Mouse (Mus musculus) forebrain, embryonic 10.5 days (tissue): ENCODE measurements around the gene Agpat3. TPM values are rescaled to one million over a fixed set of nuclear protein-coding genes. Genes with fewer than 3 reads are reported as not detected.

Experiments used
- DNase-seq: peaks from one replicate; pipeline ENCODE4 v3.0.0-alpha.2; 2017; ENCODE audit warnings: low spot score; ENCODE audit errors: extremely low spot score
- H3K27ac ChIP-seq: fragments of 300-500 bp; sonication (generic); 2 replicates; pipeline ENCODE4 v1.5.1; 2016; ENCODE audit warnings: mild to moderate bottlenecking
- H3K27me3 ChIP-seq: fragments of 300-500 bp; sonication (generic); 2 replicates; pipeline ENCODE4 v1.6.1; 2016; ENCODE audit warnings: mild to moderate bottlenecking; ENCODE audit not compliant: poor library complexity, severe bottlenecking
- H3K36me3 ChIP-seq: fragments of 300-500 bp; sonication (generic); replicated peaks from 2 replicates; pipeline ENCODE4 v1.6.1; 2016; ENCODE audit warnings: mild to moderate bottlenecking, moderate library complexity
- H3K4me1 ChIP-seq: fragments of 300-500 bp; sonication (generic); 2 replicates; pipeline ENCODE4 v1.6.1; 2016
- H3K4me3 ChIP-seq: fragments of 300-500 bp; sonication (generic); 2 replicates; pipeline ENCODE4 v1.5.1; 2016; ENCODE audit warnings: mild to moderate bottlenecking, moderate library complexity
- H3K9me3 ChIP-seq: fragments of 300-500 bp; sonication (generic); 2 replicates; pipeline ENCODE4 v1.6.1; 2016; ENCODE audit warnings: mild to moderate bottlenecking, moderate library complexity
- WGBS: fragments of 180-500 bp; shearing (Covaris S2); methylation state at CpG from one replicate; pipeline ENCODE4 v1.1.7; 2016; 5-methylcytosine and 5-hydroxymethylcytosine counted together
- microRNA-seq: library from miRNA; unstranded; fragments of <30 nt; microRNA quantifications from one replicate; pipeline ENCODE4, GENCODE M21; 2017
- polyA plus RNA-seq: library from polyadenylated mRNA; unstranded; fragments of >200 nt; fragmentation: Nextera tagmentation; extraction: Ambion mirVana; gene quantifications from 2 replicates; pipeline ENCODE4 v1.2.1, GENCODE M21; 2016

Gene Agpat3
- polyA plus RNA-seq, 1 experiment from 2014 or later = 36.8 TPM

DNA sequence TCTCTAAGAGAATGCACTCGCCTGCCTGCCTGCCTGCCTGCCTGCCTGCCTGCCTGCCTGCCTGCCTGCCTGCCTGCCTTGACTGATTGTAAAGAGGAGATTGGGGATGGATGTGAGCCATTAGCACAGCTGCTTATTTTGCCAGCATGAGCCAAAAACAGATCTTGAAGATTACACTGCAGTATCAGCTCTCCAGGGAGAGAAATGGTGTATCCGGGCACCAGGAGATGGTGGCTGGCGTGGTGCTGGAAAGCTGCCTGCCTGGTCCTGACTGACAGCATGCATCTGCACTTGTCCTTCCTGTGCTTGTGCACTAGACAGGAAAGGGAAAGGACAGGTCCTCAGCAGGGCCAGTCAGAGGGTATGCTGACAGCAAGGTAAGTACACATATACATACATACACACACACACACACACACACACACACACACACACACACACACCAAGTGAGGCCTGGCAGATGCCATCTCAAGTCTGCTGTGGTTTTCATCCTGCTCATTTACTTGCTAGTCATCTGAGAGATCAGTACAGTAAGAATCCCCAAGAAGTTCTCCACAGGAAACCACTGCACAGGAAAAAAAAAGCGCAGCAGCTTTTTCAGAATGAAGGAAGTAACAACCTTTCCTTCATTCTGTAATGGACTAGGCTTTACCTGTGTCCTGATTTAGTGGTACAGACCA, 119.8 kb downstream of the Agpat3 start:
- no peak overlapping the region for H3K27ac ChIP-seq
- no peak for DNase-seq
- H3K9me3 ChIP-seq = no peaks in the 10 kb centered on the region
- no peak overlapping the region for H3K4me3 ChIP-seq
- no peaks in the 10 kb centered on the region for H3K4me1 ChIP-seq
- H3K27me3 ChIP-seq = no peaks in the 10 kb centered on the region
- H3K36me3 ChIP-seq = peaks cover 34% of the 10 kb centered on the region
- whole genome bisulfite sequencing = 95% methylated on average over 4 of the region's 4 CpGs

DNA sequence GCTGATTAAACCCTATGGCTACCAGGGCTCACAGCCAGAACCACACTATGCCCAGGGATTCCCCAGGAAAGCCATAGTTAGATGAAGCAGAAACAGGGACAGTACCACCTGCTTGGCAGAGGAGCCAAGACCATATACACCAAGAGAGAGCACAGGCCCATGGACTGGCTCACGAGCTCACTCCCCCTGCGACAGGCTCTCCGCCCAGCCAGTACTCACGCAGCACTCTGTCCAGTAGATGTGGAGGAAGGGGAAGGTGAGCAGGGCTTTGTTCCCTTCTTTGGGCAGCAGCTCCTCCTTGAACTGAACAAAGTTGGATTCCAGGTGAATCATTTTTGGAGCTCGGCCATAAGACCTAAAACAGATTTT, 123.7 kb downstream of the Agpat3 start:
- H3K36me3 ChIP-seq = peaks cover 50% of the 10 kb centered on the region
- WGBS = 91% methylated on average over 5 of the region's 5 CpGs
- no peak for DNase-seq
- no peak overlapping the region for H3K27ac ChIP-seq
- no peaks in the 10 kb centered on the region for H3K27me3 ChIP-seq
- no peaks in the 10 kb centered on the region for H3K4me1 ChIP-seq
- H3K9me3 ChIP-seq = no peaks in the 10 kb centered on the region
- H3K4me3 ChIP-seq = no peak overlapping the region

DNA sequence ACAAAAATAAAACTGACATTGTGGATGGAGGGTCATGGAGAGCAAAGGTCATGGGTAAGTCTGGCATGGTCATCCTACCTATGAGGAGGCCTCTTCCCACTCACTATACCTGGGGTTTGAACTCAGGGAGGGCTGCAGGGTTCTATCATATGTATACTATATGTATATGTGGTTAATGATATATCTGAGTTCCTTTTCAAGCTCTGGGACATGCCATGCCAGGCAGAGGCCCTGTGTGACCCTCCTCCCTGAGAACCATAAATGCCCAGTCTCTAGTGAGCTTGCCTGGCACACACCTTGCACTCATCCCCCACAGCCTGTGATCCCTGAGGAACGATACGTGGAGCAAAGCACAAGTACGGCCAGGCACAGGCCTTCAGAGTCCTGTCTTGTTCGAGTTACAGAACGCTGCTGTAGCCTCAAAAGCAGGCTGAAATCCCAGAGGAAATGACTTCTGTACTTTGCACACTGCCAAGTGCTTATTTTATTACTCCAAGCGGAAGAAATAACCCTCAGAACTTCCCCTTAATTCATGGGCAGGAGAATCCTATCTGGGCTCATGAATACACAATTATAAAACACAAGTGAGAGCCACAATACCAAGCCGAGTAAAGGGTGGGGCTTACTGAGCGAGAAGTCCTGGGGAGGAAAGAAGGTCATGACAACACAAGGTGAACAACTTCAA, 124.3 kb downstream of the Agpat3 start:
- no peak for DNase-seq
- WGBS = 93% methylated on average over 8 of the region's 8 CpGs

DNA sequence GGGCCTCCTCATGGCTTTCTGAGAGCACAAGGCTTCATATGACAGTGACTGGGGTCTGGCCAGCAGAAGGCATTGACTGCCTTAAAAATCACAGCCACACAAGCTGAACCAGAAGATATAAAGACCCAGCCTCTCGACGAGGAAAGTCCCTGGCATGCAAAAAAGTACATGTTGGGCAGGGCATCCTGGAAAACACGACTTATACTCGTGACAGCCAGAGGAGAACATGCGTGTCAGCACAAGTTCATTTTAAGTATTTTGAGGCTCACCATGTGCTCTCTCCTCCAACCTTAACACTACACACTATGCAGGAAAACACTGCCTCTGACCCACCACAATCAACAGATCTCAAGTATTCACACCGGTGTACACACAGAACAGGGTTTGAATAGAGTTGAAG, 128.2 kb downstream of the Agpat3 start:
- peaks cover 61% of the 10 kb centered on the region for H3K36me3 ChIP-seq
- 89% methylated on average over 6 of the region's 6 CpGs for whole genome bisulfite sequencing
- no peaks in the 10 kb centered on the region for H3K9me3 ChIP-seq

More for the DNA sequence above, 124.3 kb downstream of the Agpat3 start:
- Histone ChIP-seq H3K4me1 (no peaks in the 10 kb centered on the region), H3K4me3 (no peak overlapping the region), H3K27me3 (no peaks in the 10 kb centered on the region), H3K36me3 (peaks cover 54% of the 10 kb centered on the region), H3K27ac (no peak overlapping the region), H3K9me3 (no peaks in the 10 kb centered on the region)

DNA sequence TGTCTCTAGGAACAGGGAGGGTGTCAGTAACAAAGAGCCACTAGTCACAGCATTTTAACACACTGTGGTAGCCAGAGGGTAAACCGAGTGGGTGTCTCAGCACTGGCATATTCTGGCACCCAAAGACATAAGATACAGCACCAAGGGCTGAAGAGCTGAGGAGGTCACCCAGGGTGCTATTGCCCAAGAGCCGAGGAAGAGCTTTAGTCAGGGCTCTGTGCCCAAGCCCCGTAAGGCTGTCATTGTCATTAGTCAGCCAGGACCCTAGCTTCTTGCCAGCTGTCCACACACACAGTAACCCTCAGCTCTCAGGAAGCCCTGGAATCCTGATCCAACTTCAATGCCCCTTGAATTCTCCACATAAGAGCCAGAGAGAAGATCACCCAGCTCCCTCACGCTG, 129.4 kb downstream of the Agpat3 start:
- Histone ChIP-seq H3K9me3 (no peaks in the 10 kb centered on the region), H3K4me1 (no peaks in the 10 kb centered on the region), H3K27ac (no peak overlapping the region), H3K36me3 (peaks cover 62% of the 10 kb centered on the region), H3K4me3 (no peak overlapping the region), H3K27me3 (no peaks in the 10 kb centered on the region)
- DNase-seq = no peak
- WGBS = 89% methylated on average over 4 of the region's 4 CpGs

More for the DNA sequence above, 128.2 kb downstream of the Agpat3 start:
- Histone ChIP-seq H3K27me3 (no peaks in the 10 kb centered on the region), H3K4me1 (no peaks in the 10 kb centered on the region), H3K4me3 (no peak overlapping the region), H3K27ac (no peak overlapping the region)
- no peak for DNase-seq

DNA sequence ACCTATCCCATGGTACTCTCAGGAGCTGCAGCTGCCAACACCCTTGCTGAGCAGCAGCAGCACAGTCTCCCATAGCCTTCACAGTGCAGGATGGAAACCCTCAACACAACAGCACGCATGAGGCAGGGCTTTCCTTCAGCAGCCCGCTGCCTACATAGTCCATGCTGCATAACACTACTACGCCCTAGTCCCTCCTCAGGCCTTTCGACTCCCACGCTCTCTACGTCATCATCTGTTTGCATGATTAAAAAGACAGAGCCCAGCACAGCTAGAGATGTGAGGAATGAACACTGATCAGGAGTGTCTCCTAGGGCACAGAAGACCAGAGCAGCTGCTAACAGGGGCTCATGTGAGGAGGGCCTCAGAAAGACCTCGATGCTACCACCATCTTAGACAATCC, 131.0 kb downstream of the Agpat3 start:
- Histone ChIP-seq H3K4me3 (no peak overlapping the region), H3K4me1 (no peaks in the 10 kb centered on the region), H3K27ac (no peak overlapping the region), H3K27me3 (no peaks in the 10 kb centered on the region), H3K36me3 (peaks cover 67% of the 10 kb centered on the region), H3K9me3 (no peaks in the 10 kb centered on the region)
- WGBS = 94% methylated on average over 7 of the region's 7 CpGs
- no peak for DNase-seq

DNA sequence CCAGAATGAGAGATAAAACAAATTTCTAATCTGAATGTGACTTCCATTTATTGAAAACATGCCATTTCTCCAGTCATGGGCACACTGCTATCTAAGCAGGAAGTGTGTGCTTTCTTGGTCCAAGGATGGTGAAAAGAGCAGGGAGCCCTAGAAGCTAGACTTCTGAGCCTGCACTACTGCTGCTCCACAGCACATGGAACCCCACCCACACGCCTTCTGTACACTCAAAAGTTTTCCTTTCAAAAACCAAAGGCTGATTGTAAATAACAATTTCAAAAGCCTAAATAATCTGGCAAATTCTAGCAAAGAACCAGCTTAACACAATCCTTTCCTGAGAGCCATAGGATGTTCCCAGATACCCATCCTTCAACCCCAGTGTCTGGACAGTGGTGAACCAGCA, 132.8 kb downstream of the Agpat3 start:
- Histone ChIP-seq H3K36me3 (peaks cover 80% of the 10 kb centered on the region), H3K4me3 (no peak overlapping the region), H3K9me3 (no peaks in the 10 kb centered on the region), H3K4me1 (no peaks in the 10 kb centered on the region), H3K27ac (no peak overlapping the region), H3K27me3 (no peaks in the 10 kb centered on the region)
- 94% methylated on average over 1 of the region's 1 CpGs for WGBS
- no peak for DNase-seq

Small RNA genes lying within 50 kb of the gene (microRNA-seq; reads per million reads assigned to microRNA genes)
- not detected for gene Mir7659

Other genes with a start within 250 kb of the Agpat3 start
- gene D10Jhu81e, start 182.7 kb downstream of the Agpat3 start, polyA plus RNA-seq = 14.9 and 20.8 TPM in 2 replicates
- gene Pwp2, start 167.3 kb downstream of the Agpat3 start, polyA plus RNA-seq = 34.7 and 35.8 TPM in 2 replicates
- gene Trappc10, start 107.8 kb downstream of the Agpat3 start, polyA plus RNA-seq = 8.1 and 9.7 TPM in 2 replicates
- 338 and 366 TPM in 2 replicates for gene Rrp1, start 60.6 kb upstream of the Agpat3 start, polyA plus RNA-seq
- gene Cstb, start 73.2 kb upstream of the Agpat3 start, polyA plus RNA-seq = 115 and 118 TPM in 2 replicates
- 13.0 and 14.0 TPM in 2 replicates for gene Pdxk, start 112.5 kb upstream of the Agpat3 start, polyA plus RNA-seq
- gene Olfr1358, start 164.9 kb upstream of the Agpat3 start, polyA plus RNA-seq = not detected in 2 replicates
- gene Ilvbl, start 221.9 kb upstream of the Agpat3 start, polyA plus RNA-seq = 33.0 and 33.3 TPM in 2 replicates
- 13.3 and 14.8 TPM in 2 replicates for gene Syde1, start 239.5 kb upstream of the Agpat3 start, polyA plus RNA-seq